ENCODE assay signal across 11 mouse cellular contexts in the genomic region with DNA sequence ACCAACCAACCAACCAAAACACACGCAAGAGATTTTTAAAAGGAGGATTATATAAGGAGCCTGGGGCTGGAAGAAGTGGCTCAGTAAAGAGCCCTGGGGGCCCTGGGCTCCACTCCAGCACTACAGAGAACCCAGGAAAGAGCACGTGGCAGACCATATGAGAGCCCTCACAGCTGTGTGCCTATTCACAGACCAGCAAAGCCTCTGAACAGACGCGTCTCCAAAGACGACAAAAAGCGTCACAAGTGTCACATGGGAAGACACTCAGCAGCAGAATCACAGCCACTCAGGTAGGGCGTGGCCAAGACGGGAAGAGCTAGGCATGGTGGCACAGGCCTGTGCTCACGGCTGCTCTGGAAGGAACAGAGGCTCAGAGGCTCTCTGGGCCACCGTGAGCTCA. TPM values are rescaled to one million over a fixed set of nuclear protein-coding genes. Genes with fewer than 3 reads are reported as not detected.
DNase-seq lines count a peak whose midpoint lies in the region; ATAC-seq lines count a peak whose summit lies in the region.
"Had no signal": no experiment of that assay in that cellular context is flagged by ENCODE, and none has a peak within 500 bp of the region (broad histone marks: within the 10 kb centered on the region; RNA-seq: fewer than 3 reads in every experiment).

No protein-coding gene starts in this region.

- peaks cover 55% of the 10 kb centered on the region for H3K36me3 ChIP-seq in neural tube, embryonic 12.5 days
- H3K36me3 ChIP-seq in neural tube, embryonic 15.5 days, result peaks cover 52% of the 10 kb centered on the region
- peaks cover 70% of the 10 kb centered on the region for H3K36me3 ChIP-seq in embryonic facial prominence, embryonic 14.5 days (ENCODE audit: control insufficient read depth, insufficient read depth, low read length)
- peaks cover 25% of the 10 kb centered on the region; the same call in 1 of the 2 replicates for H3K36me3 ChIP-seq in stomach, embryonic 14.5 days (ENCODE audit: control insufficient read depth, insufficient read depth, low read length)
- no peaks in the 10 kb centered on the region for H3K36me3 ChIP-seq in heart, embryonic 11.5 days (ENCODE audit: control insufficient read depth, insufficient read depth, low read length)

- peaks cover 30% of the 10 kb centered on the region for H3K4me1 ChIP-seq in neural tube, embryonic 12.5 days
- H3K4me1 ChIP-seq in neural tube, embryonic 15.5 days, result peaks cover 36% of the 10 kb centered on the region
- peaks cover 11% of the 10 kb centered on the region; the same call in 1 of the 2 replicates for H3K4me1 ChIP-seq in embryonic facial prominence, embryonic 14.5 days (ENCODE audit: control insufficient read depth, insufficient read depth, low read length)
- peaks cover 5% of the 10 kb centered on the region; the same call in 1 of the 2 replicates for H3K4me1 ChIP-seq in stomach, embryonic 14.5 days (ENCODE audit: control insufficient read depth, insufficient read depth, low read length)
- 0 out of 2 replicates have a peak, but pooled peaks cover 5% of the 10 kb centered on the region for H3K4me1 ChIP-seq in heart, embryonic 11.5 days (ENCODE audit: control insufficient read depth, insufficient read depth, low read length)

- H3K9ac ChIP-seq in neural tube, embryonic 12.5 days, result peak overlapping the region; percentile 29; the same call in 1 of the 2 replicates
- H3K9ac ChIP-seq in neural tube, embryonic 15.5 days (replicated peaks), result no peak overlapping the region
- no peak overlapping the region for H3K9ac ChIP-seq in embryonic facial prominence, embryonic 14.5 days (ENCODE audit: low read depth, low read length)
- no peak overlapping the region for H3K9ac ChIP-seq in stomach, embryonic 14.5 days (replicated peaks; ENCODE audit: low read depth, low read length)
- H3K9ac ChIP-seq in heart, embryonic 11.5 days (ENCODE audit: low read depth, low read length), result no peak overlapping the region
- H3K9ac ChIP-seq: kidney, embryonic 15.5 days; liver, embryonic 13.5 days had no signal

- no peaks in the 10 kb centered on the region for H3K27me3 ChIP-seq in neural tube, embryonic 12.5 days (replicated peaks)
- H3K27me3 ChIP-seq in neural tube, embryonic 15.5 days (replicated peaks), result no peaks in the 10 kb centered on the region
- H3K27me3 ChIP-seq in embryonic facial prominence, embryonic 14.5 days (replicated peaks; ENCODE audit: control insufficient read depth, insufficient read depth, low read length), result no peaks in the 10 kb centered on the region
- H3K27me3 ChIP-seq in stomach, embryonic 14.5 days (ENCODE audit: control insufficient read depth, insufficient read depth, low read length), result no peaks in the 10 kb centered on the region
- H3K27me3 ChIP-seq in heart, embryonic 11.5 days (ENCODE audit: control insufficient read depth, insufficient read depth, low read length), result no peaks in the 10 kb centered on the region
- H3K27me3 ChIP-seq: kidney, embryonic 15.5 days; liver, embryonic 13.5 days; Patski had no signal

- no peak overlapping the region for H3K4me3 ChIP-seq in neural tube, embryonic 12.5 days
- H3K4me3 ChIP-seq in neural tube, embryonic 15.5 days (replicated peaks), result no peak overlapping the region
- no peak overlapping the region for H3K4me3 ChIP-seq in embryonic facial prominence, embryonic 14.5 days (ENCODE audit: low read depth, low read length)
- H3K4me3 ChIP-seq in stomach, embryonic 14.5 days (ENCODE audit: low read depth, low read length), result no peak overlapping the region
- H3K4me3 ChIP-seq in heart, embryonic 11.5 days (ENCODE audit: low read depth, low read length), result no peak overlapping the region
- H3K4me3 ChIP-seq: kidney, embryonic 15.5 days; liver, embryonic 13.5 days; myocyte had no signal

- H3K4me2 ChIP-seq in neural tube, embryonic 12.5 days (replicated peaks), result 0 out of 2 replicates have a peak overlapping the region, but pooled peaks have one; percentile 23
- no peak overlapping the region for H3K4me2 ChIP-seq in neural tube, embryonic 15.5 days
- no peak overlapping the region for H3K4me2 ChIP-seq in embryonic facial prominence, embryonic 14.5 days (ENCODE audit: low read depth, low read length)
- no peak overlapping the region for H3K4me2 ChIP-seq in stomach, embryonic 14.5 days (replicated peaks; ENCODE audit: low read depth, low read length)
- H3K4me2 ChIP-seq in heart, embryonic 11.5 days, result no peak overlapping the region
- H3K4me2 ChIP-seq: liver, embryonic 13.5 days had no signal

- no peaks in the 10 kb centered on the region for H3K9me3 ChIP-seq in neural tube, embryonic 12.5 days
- H3K9me3 ChIP-seq in neural tube, embryonic 15.5 days (replicated peaks), result no peaks in the 10 kb centered on the region
- H3K9me3 ChIP-seq in embryonic facial prominence, embryonic 14.5 days (ENCODE audit: control insufficient read depth, low read length), result no peaks in the 10 kb centered on the region
- H3K9me3 ChIP-seq in stomach, embryonic 14.5 days (ENCODE audit: control insufficient read depth, low read depth, low read length), result no peaks in the 10 kb centered on the region
- no peaks in the 10 kb centered on the region for H3K9me3 ChIP-seq in heart, embryonic 11.5 days (replicated peaks; ENCODE audit: control insufficient read depth, low read length)
- H3K9me3 ChIP-seq: kidney, embryonic 15.5 days; liver, embryonic 13.5 days had no signal

- H3K27ac ChIP-seq in neural tube, embryonic 12.5 days, result no peak overlapping the region
- H3K27ac ChIP-seq in neural tube, embryonic 15.5 days (replicated peaks), result no peak overlapping the region
- 0 out of 2 replicates have a peak overlapping the region, but pooled peaks have one; percentile 15 for H3K27ac ChIP-seq in embryonic facial prominence, embryonic 14.5 days (replicated peaks; ENCODE audit: low read depth, low read length)
- peak overlapping the region; percentile 63; the same call in 1 of the 2 replicates for H3K27ac ChIP-seq in stomach, embryonic 14.5 days (ENCODE audit: low read length)
- no peak overlapping the region for H3K27ac ChIP-seq in heart, embryonic 11.5 days (ENCODE audit: low read depth, low read length)
- H3K27ac ChIP-seq: liver, embryonic 13.5 days had no signal

- WGBS in neural tube, embryonic 12.5 days, result 70% methylated on average over 10 of the region's 10 CpGs
- WGBS in neural tube, embryonic 15.5 days, result 51% methylated on average over 10 of the region's 10 CpGs
- 78% methylated on average over 10 of the region's 10 CpGs for WGBS in embryonic facial prominence, embryonic 14.5 days
- WGBS in stomach, embryonic 14.5 days, result 64% methylated on average over 10 of the region's 10 CpGs
- WGBS in heart, embryonic 11.5 days (ENCODE audit: insufficient replicate concordance), result 82% methylated on average over 10 of the region's 10 CpGs

- peak; percentile 51 for DNase-seq in embryonic facial prominence, embryonic 14.5 days (ENCODE audit: low spot score)
- DNase-seq in layer of hippocampus, adult 9-11 months, result peak; percentile 83
- DNase-seq: liver, embryonic 13.5 days had no signal

- no peak for ATAC-seq in neural tube, embryonic 12.5 days (ENCODE audit: low FRiP score, low read depth)
- ATAC-seq in neural tube, embryonic 15.5 days (ENCODE audit: low FRiP score), result no peak
- ATAC-seq in embryonic facial prominence, embryonic 14.5 days (ENCODE audit: low read depth), result 0 out of 2 replicates have a peak, but pooled peaks have one; percentile 20
- ATAC-seq in stomach, embryonic 14.5 days (ENCODE audit: insufficient number of reproducible peaks, insufficient read depth, low FRiP score, low read depth), result no peak
- ATAC-seq in heart, embryonic 11.5 days (replicated peaks; ENCODE audit: insufficient number of reproducible peaks, low FRiP score, low TSS enrichment), result no peak
- no peak for ATAC-seq in megakaryocyte, adult 5-6 weeks (ENCODE audit: poor library complexity, severe bottlenecking)
- ATAC-seq: Patski had no signal

RNA-seq across cellular contexts. Expression of gene Fbf1, which starts 5.8 kb away (rescaled TPM):
- 63.2 and 67.0 TPM in 2 replicates for polyA plus RNA-seq in neural tube, embryonic 12.5 days (2016; fragmentation: Nextera tagmentation; extraction: Ambion mirVana)
- polyA plus RNA-seq in neural tube, embryonic 15.5 days (2015; fragmentation: Nextera tagmentation; extraction: Ambion mirVana), result 44.2 and 48.5 TPM in 2 replicates
- 27.7 and 28.5 TPM in 2 replicates for polyA plus RNA-seq in embryonic facial prominence, embryonic 14.5 days (2014; fragmentation: Nextera tagmentation; extraction: Ambion mirVana)
- polyA plus RNA-seq in stomach, embryonic 14.5 days (2014; fragmentation: Nextera tagmentation; extraction: Ambion mirVana), result 29.3 and 30.2 TPM in 2 replicates
- 20.3 and 20.6 TPM in 2 replicates for polyA plus RNA-seq in heart, embryonic 11.5 days (2014; fragmentation: Nextera tagmentation; extraction: Ambion mirVana)
- total RNA-seq in megakaryocyte, adult 5-6 weeks (2015), result 2.9 and 5.9 TPM in 2 replicates
- 5.7 and 6.3 TPM in 2 replicates for total RNA-seq in megakaryocyte, adult 5-6 weeks (2017)

RNA-seq across cellular contexts. Expression of gene Mrpl38, which starts 23.5 kb away (rescaled TPM):
- 83.7 and 85.5 TPM in 2 replicates for polyA plus RNA-seq in neural tube, embryonic 12.5 days (2016; fragmentation: Nextera tagmentation; extraction: Ambion mirVana)
- polyA plus RNA-seq in neural tube, embryonic 15.5 days (2015; fragmentation: Nextera tagmentation; extraction: Ambion mirVana), result 82.2 and 95.1 TPM in 2 replicates
- 76.4 and 81.3 TPM in 2 replicates for polyA plus RNA-seq in embryonic facial prominence, embryonic 14.5 days (2014; fragmentation: Nextera tagmentation; extraction: Ambion mirVana)
- polyA plus RNA-seq in stomach, embryonic 14.5 days (2014; fragmentation: Nextera tagmentation; extraction: Ambion mirVana), result 93.9 and 94.2 TPM in 2 replicates
- 109 and 116 TPM in 2 replicates for polyA plus RNA-seq in heart, embryonic 11.5 days (2014; fragmentation: Nextera tagmentation; extraction: Ambion mirVana)
- 14.6 and 17.3 TPM in 2 replicates for total RNA-seq in megakaryocyte, adult 5-6 weeks (2015)
- total RNA-seq in megakaryocyte, adult 5-6 weeks (2017), result 6.9 and 10.0 TPM in 2 replicates

RNA-seq across cellular contexts. Expression of gene Trim65, which starts 31.2 kb away (rescaled TPM):
- polyA plus RNA-seq in neural tube, embryonic 12.5 days (2016; fragmentation: Nextera tagmentation; extraction: Ambion mirVana), result 2.0 and 2.1 TPM in 2 replicates
- 3.4 and 4.1 TPM in 2 replicates for polyA plus RNA-seq in neural tube, embryonic 15.5 days (2015; fragmentation: Nextera tagmentation; extraction: Ambion mirVana)
- 2.9 and 3.2 TPM in 2 replicates for polyA plus RNA-seq in embryonic facial prominence, embryonic 14.5 days (2014; fragmentation: Nextera tagmentation; extraction: Ambion mirVana)
- 5.0 and 6.4 TPM in 2 replicates for polyA plus RNA-seq in stomach, embryonic 14.5 days (2014; fragmentation: Nextera tagmentation; extraction: Ambion mirVana)
- 3.9 and 4.5 TPM in 2 replicates for polyA plus RNA-seq in heart, embryonic 11.5 days (2014; fragmentation: Nextera tagmentation; extraction: Ambion mirVana)
- 15.8 and 15.9 TPM in 2 replicates for total RNA-seq in megakaryocyte, adult 5-6 weeks (2015)
- 7.9 and 10.7 TPM in 2 replicates for total RNA-seq in megakaryocyte, adult 5-6 weeks (2017)

RNA-seq across cellular contexts. Expression of gene Trim47, which starts 35.1 kb away (rescaled TPM):
- 3.7 and 5.0 TPM in 2 replicates for polyA plus RNA-seq in neural tube, embryonic 12.5 days (2016; fragmentation: Nextera tagmentation; extraction: Ambion mirVana)
- 9.8 TPM in 2 replicates for polyA plus RNA-seq in neural tube, embryonic 15.5 days (2015; fragmentation: Nextera tagmentation; extraction: Ambion mirVana)
- 25.6 and 29.0 TPM in 2 replicates for polyA plus RNA-seq in embryonic facial prominence, embryonic 14.5 days (2014; fragmentation: Nextera tagmentation; extraction: Ambion mirVana)
- polyA plus RNA-seq in stomach, embryonic 14.5 days (2014; fragmentation: Nextera tagmentation; extraction: Ambion mirVana), result 12.2 and 17.3 TPM in 2 replicates
- 38.3 and 40.2 TPM in 2 replicates for polyA plus RNA-seq in heart, embryonic 11.5 days (2014; fragmentation: Nextera tagmentation; extraction: Ambion mirVana)
- total RNA-seq in megakaryocyte, adult 5-6 weeks (2015), result 0.47 TPM in 1 of 2 replicates, not detected in the other
- 0.07 TPM in 1 of 2 replicates, not detected in the other for total RNA-seq in megakaryocyte, adult 5-6 weeks (2017)

RNA-seq across cellular contexts. Expression of gene Ten1, which starts 36.5 kb away (rescaled TPM):
- polyA plus RNA-seq in neural tube, embryonic 12.5 days (2016; fragmentation: Nextera tagmentation; extraction: Ambion mirVana), result 67.6 and 68.9 TPM in 2 replicates
- 90.4 and 93.5 TPM in 2 replicates for polyA plus RNA-seq in neural tube, embryonic 15.5 days (2015; fragmentation: Nextera tagmentation; extraction: Ambion mirVana)
- polyA plus RNA-seq in embryonic facial prominence, embryonic 14.5 days (2014; fragmentation: Nextera tagmentation; extraction: Ambion mirVana), result 59.8 and 64.1 TPM in 2 replicates
- polyA plus RNA-seq in stomach, embryonic 14.5 days (2014; fragmentation: Nextera tagmentation; extraction: Ambion mirVana), result 80.9 and 81.3 TPM in 2 replicates
- polyA plus RNA-seq in heart, embryonic 11.5 days (2014; fragmentation: Nextera tagmentation; extraction: Ambion mirVana), result 74.0 and 76.4 TPM in 2 replicates
- 58.5 and 63.9 TPM in 2 replicates for total RNA-seq in megakaryocyte, adult 5-6 weeks (2015)
- 21.4 and 27.2 TPM in 2 replicates for total RNA-seq in megakaryocyte, adult 5-6 weeks (2017)

Comparison
In these comparisons a context has a peak if more than half of its experiments do, and no peak if none do; other contexts are left out.
1. H3K27ac ChIP-seq: peak in embryonic facial prominence, embryonic 14.5 days (single experiment) and stomach, embryonic 14.5 days (single experiment); none in neural tube, embryonic 12.5 days (single experiment), neural tube, embryonic 15.5 days (single experiment) and heart, embryonic 11.5 days (single experiment).